Mouse (Mus musculus): Measurements from ENCODE around the gene Iffo1.

Gene Iffo1

DNA sequence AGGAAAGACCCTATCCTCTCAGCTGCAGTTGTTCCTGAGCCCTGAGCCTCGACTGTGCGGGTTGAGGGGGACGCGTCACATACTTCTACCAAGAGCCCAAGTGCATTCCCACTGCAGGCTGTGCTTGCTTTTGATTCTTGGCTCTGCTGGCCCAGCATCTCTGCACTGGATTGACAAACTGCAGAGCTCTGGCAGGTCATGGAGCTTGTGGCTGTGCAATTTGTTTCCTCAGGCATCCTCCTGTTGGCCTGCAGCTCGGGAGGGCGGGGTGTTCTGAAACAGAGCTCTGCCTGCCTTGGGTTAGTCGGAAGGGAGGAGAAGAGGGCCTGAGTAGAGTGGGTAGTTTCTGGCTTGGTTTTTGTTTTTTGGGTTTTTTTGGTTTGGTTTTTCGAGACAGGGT, 2.6 kb upstream of the Iffo1 start:
- no peak for DNase-seq (ENCODE audit: low read depth, low spot score)

- no peak for DNase-seq (ENCODE audit: low read depth, low spot score)
These were observed 1.9 kb upstream of the Iffo1 start for GRCm38 (mm10) chr6:125143128-125143527.

DNA sequence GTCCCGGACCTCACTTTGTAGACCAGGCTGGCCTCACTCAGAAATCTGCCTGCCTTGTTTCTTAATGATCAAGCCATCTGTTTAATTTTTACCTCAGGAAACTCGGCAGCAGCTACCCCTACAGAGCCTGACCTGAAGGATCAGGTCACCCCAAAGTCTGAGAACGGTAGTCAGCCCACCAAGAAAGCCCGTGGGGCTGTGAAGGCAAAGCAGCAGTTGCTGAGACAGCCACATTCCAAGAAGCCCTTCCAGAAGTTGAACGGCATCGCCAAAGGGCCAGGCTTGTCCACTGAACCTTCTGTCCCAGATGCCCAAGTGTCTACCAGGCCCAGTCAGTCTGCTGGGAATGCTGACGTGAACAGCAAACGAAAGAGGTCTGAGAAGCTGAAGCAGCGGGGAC, 1.1 kb upstream of the Iffo1 start:
- DNase-seq (ENCODE audit: low read depth, low spot score): no peak

DNA sequence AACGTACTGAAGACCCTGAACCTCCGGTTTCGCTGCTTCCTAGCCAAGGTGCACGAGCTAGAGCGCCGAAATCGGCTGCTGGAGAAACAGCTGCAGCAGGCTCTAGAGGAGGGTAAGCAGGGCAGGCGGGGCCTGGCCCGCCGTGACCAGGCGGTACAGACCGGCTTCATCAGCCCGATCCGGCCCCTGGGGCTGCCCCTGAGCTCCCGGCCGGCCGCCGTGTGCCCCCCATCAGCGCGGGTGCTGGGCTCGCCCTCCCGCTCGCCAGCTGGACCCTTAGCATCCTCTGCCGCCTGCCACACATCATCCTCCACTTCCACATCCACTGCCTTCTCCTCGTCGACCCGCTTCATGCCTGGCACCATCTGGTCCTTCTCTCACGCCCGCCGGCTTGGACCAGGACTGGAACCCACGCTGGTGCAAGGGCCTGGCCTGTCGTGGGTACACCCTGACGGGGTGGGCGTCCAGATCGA, 474 bp downstream of the Iffo1 start:
- no peak for DNase-seq (ENCODE audit: low read depth, low spot score)

DNA sequence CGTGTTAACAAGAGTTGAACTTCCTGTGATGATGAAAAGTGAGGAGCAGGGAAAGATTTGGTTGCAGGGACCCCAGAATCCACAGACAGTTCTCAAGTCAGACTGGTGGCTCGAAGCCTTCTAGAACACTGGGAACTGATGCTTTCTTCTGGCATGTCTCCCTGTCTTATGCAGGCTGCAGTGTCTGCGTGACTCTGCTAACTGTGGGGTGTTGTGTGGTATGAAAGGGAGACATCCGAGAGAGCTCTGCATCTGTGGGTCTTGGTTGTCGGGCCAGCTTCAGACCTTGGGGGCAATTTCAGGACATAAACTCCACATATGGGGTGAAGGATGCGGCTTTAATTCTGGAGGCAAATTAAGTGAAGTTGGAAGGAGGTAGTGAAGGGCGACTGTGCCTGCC, 1.1 kb downstream of the Iffo1 start:
- no peak for DNase-seq (ENCODE audit: low read depth, low spot score)

GRCm38 (mm10) chr6:125146797-125147196, 1.8 kb downstream of the Iffo1 start:
- no peak for DNase-seq (ENCODE audit: low read depth, low spot score)

- DNase-seq (ENCODE audit: low read depth, low spot score): no peak
These were observed 2.3 kb downstream of the Iffo1 start for GRCm38 (mm10) chr6:125147329-125147728.

- no peak for DNase-seq (ENCODE audit: low read depth, low spot score)
These were observed 3.3 kb downstream of the Iffo1 start for GRCm38 (mm10) chr6:125148251-125148925.

DNA sequence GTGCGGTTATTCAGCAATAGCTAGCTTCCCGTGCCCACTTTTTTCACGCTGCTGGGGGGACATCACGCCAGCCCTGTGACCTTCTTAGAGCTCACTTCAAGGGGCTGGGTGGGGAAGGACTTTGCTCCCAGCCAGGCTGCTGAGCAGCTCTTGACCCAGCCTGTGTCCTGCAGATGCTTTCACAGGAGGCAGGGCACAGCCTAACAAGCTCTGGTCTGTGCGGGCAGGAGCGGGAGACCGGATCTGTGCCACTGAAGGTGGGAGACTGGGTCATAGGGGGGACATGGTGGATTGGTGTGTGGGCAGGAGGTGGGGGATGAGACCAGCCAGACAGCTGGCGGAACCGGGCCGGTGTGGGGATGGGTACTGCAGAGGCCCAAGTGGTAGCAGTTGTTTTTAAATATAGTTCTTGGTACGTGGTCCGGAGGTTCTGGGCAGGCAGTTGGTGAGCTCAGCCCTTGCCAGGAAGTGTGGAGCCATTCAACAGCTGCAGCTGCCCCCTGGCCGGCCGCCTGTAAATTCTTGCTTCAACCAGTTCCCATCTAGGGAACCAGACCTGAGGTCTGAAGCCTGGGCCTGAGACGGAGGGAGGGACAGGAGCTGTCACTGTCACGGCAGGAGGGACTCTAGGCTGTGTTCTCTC, 4.0 kb downstream of the Iffo1 start:
- DNase-seq (ENCODE audit: low read depth, low spot score): no peak

DNA sequence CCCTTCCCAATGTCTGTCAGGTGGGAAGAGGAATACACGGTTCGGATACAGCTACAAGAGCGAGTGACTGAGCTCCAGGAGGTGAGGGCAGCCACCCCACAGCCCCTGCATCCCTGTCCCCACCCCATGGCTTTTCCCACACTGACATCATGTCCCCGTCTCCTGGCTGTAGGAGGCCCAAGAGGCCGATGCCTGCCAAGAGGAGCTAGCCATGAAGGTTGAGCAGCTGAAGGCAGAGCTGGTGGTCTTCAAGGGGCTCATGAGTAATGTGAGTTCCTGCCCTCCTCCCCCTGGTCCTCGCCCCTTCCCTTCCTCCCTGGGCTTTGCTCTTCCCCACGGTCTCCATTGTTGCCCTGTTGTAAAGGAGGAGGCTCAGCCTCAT, 4.5 kb downstream of the Iffo1 start:
- DNase-seq (ENCODE audit: low read depth, low spot score): no peak

GRCm38 (mm10) chr6:125152212-125153017, 7.4 kb downstream of the Iffo1 start:
- DNase-seq (ENCODE audit: low read depth, low spot score): no peak

- DNase-seq (ENCODE audit: low read depth, low spot score): no peak
These were observed 8.0 kb downstream of the Iffo1 start for GRCm38 (mm10) chr6:125153018-125153389.

GRCm38 (mm10) chr6:125153682-125154081, 8.6 kb downstream of the Iffo1 start:
- no peak for DNase-seq (ENCODE audit: low read depth, low spot score)

DNA sequence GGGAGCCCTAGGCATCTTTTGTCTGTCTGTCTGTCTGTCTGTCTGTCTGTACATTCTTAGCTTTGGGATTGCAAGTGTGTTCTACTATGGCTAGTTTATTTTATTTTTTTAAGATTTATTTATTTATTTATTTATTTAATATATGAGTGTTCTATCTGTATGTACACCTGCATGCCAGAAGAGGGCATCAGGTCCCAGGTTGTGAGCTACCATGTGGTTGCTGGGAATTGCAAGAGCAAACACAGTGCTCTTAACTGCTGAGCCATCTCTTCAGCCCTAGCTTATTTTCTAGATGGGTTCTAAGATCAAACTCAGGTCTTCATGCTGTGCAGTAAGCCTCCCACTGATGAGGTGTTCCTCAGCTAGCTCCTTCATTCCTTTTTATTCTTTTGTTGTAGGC, 9.5 kb downstream of the Iffo1 start:
- DNase-seq (ENCODE audit: low read depth, low spot score): peak; percentile 32

- DNase-seq (ENCODE audit: low read depth, low spot score): no peak
These were observed 10.2 kb downstream of the Iffo1 start for GRCm38 (mm10) chr6:125155262-125155661.

DNA sequence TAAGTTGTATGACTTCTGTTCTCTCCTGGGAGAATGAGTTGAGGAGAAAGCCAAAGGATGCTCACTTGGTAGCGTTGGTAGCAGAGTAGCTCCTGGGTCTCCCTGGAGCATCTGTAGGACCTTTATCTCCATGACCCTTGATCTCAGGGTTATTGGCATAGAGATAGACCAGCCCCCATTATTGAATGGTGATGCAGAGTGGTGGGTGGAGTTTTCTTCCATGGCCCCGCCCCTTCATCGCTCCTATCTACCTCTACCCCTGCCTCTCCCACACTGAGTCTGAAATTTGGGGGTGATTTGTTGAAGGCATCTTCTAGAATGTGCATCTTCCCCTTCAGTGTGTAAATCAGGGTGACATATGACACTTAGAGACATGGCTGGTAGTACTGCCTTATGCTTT, 11.4 kb downstream of the Iffo1 start:
- DNase-seq (ENCODE audit: low read depth, low spot score): no peak

GRCm38 (mm10) chr6:125156903-125157614, 12.0 kb downstream of the Iffo1 start:
- DNase-seq (ENCODE audit: low read depth, low spot score): no peak

DNA sequence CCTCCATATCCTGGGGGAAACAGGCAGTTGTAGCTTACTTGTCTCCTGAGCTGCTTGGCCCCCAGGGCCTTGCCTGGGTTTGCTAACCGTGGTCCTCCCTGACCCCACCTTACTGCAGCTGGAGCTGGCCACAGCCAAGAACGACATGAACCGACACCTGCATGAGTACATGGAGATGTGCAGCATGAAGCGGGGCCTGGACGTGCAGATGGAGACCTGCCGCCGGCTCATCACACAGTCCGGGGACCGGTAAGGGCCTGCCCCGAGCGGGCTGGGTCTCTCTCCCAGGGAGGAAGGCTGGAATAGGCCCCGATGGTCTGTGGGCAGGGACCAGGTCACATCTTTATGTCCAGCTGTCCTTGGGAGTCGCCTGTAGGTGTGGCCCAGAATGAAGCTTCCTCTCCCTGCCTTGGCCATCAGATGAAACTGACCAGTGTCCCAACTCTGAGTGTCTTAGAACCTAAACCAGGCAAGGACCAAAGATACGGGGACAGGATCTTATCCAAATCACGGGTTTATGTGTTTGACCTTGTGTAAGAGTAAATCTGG, 14.0 kb downstream of the Iffo1 start:
- no peak for DNase-seq (ENCODE audit: low read depth, low spot score)

- no peak for DNase-seq (ENCODE audit: low read depth, low spot score)
These were observed 14.9 kb downstream of the Iffo1 start for GRCm38 (mm10) chr6:125159773-125160557.

- DNase-seq (ENCODE audit: low read depth, low spot score): no peak
These were observed 15.5 kb downstream of the Iffo1 start for GRCm38 (mm10) chr6:125160558-125160853.
